Mouse (Mus musculus) retina, adult 2 months (tissue): ENCODE measurements around the gene Trim3.

Experiments
- DNase-seq: peaks from one replicate; pipeline ENCODE4 v3.0.0-alpha.2; 2012; ENCODE audit warnings: low read depth, low spot score

Gene Trim3

DNA sequence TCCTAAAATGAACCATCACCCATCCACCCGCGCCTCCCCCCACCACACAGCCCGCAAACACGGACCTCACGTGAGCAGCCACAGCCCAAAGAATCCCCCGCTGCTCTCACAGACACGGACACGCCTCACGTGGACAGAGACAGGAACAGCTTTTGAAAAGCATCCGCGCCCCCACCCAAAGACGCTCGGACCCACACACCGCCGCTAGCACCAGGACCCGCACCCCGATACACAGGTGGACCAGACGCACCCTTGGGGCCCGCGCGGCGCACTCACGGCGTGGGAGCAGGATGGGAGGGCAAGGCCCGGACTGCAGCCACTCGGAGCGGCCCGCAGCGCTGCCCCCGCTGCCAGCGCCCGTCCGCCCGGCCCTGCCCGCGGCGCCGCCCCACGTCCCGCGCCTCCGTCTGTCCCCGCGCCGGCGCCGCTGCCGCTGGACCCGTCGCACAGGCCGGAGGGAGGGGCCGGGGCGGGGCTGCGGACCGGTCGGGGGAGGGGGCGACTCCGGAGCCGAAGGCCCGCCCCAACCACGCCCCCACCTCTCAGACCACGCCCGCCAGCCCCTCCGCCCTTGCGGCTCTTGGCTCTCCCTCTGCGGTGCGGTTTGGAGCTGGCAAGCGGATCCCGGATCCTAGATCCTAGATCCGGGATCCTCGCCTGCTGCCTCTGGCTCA, at the start of gene Trim3:
Gene Trim3, minus strand, starts transcription at position 445 of the 674 bp plus-strand sequence.
- peak; percentile 77 for DNase-seq

DNA sequence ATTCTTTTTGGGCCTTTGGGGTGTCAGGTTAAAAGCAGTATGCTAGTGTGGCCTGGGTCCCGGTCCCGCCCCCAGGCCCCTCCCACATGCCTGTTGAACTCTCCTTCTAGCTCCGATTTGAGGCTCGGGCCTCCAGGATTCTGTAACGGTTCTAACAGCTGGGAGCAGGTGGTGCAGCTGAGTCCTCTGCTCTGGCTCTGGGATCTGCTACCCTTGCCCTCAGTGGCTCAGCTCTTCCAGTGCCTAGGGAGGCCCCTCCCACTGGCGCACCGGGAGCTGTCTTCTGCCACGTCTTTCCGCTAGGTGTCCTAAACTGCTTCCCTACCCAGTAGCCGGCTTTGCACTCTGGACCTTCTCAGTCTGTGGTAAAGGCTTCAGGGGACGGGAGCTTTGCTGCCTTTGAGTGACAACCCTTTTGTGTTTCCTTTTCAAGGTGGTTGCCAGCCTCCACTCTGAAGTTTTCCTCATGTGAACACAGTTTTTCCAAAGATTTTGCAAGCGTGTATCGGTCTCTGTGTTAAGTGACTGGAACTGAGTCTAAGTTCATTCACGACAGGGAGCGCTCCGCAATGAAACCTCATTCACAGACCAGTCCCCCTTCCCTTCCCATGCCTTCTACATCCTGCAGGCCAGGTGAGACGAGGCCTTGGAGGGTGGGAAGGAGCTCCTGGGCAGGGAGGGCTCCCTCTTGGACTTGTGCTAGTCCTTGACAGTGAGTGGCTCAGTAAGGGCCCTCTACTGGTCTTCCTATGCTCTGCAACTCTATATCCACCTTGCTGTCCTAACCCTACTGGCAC, 17.5 kb upstream of the Trim3 start, which contains the start of gene Dnhd1:
Gene Dnhd1, plus strand, starts transcription at position 189 of the 797 bp plus-strand sequence.
- DNase-seq = no peak

DNA sequence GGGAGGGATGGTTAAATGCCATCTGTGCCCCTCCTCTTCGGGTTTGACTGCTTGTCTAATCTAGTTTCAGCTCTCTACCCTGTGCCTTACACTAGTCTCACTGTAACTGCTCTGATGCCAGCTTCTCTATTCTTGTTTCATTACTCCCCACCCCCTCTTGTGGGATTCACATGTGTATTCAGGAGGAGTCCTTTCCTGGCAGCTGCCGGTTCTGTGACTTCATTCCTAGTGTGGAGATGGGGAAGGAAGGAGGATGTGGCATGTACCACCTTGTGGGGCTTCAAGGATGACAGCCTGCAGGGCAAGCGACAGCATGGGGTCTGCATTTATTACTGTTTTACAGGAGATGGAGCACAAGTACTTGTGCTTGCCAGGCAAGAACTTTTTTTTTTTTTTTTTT, 8.6 kb upstream of the Trim3 start:
- no peak for DNase-seq

- no peak for DNase-seq
Observed at GRCm38 (mm10) chr7:105640894-105641255, 7.5 kb upstream of the Trim3 start.

- DNase-seq = peak; percentile 98
Observed at GRCm38 (mm10) chr7:105640233-105640893, 7.0 kb upstream of the Trim3 start, which contains the start of the genes Arfip2 and Gm45799. TSS of gene Arfip2 (minus strand) at chr7:105640416. TSS of gene Gm45799 (plus strand) at chr7:105640552.

DNA sequence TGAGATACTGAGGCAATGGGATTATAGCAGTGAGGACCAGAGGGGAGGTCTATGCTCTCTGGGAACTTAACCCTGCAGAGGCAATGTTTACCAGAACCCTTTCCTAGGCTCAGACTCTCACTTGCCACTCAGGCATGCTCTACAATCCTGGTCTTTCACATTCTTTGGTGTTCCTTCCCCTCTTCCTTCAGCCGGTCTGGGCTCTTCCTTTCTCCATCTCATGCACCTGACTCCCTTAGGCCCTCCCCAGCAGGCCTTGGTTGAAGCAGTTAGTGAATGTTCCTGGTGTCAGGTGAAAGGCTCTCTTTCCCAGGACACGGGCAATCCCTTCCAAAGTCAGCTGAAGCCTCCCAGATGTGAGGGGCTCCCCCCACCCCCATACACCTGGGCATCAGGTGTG, 6.4 kb upstream of the Trim3 start, which contains the start of gene Timm10b:
Gene Timm10b, plus strand, starts transcription at position 301 of the 400 bp plus-strand sequence.
- DNase-seq = no peak

GRCm38 (mm10) chr7:105639304-105639703, 5.9 kb upstream of the Trim3 start:
- no peak for DNase-seq

GRCm38 (mm10) chr7:105638776-105639175, 5.4 kb upstream of the Trim3 start:
- no peak for DNase-seq

DNA sequence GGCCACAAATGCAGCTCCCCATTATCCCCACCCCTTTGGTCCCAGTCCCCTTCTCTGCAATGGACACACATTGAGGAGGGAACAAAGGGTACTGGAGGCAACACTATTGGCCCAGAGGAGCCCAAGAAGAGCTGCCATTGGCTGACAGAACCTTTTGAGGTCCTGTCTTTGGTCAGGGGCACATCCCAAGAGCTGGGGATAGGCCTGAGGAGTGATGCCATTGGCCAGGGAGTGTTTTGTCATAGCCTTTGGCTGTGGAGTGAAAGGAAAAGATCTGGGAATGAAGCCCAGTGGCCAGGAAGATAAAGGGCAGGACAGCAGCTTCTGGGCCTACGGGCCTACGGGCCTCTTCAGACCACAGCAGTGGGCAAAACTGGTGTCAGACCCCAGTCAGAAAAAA, 2.4 kb upstream of the Trim3 start:
- DNase-seq = no peak

- DNase-seq = no peak
Observed at GRCm38 (mm10) chr7:105634272-105634920, 1.0 kb upstream of the Trim3 start.

- no peak for DNase-seq
Observed at GRCm38 (mm10) chr7:105633801-105634135, 397 bp upstream of the Trim3 start.

GRCm38 (mm10) chr7:105632551-105632972, 809 bp downstream of the Trim3 start:
- no peak for DNase-seq

GRCm38 (mm10) chr7:105628633-105629032, 4.7 kb downstream of the Trim3 start:
- DNase-seq = no peak

DNA sequence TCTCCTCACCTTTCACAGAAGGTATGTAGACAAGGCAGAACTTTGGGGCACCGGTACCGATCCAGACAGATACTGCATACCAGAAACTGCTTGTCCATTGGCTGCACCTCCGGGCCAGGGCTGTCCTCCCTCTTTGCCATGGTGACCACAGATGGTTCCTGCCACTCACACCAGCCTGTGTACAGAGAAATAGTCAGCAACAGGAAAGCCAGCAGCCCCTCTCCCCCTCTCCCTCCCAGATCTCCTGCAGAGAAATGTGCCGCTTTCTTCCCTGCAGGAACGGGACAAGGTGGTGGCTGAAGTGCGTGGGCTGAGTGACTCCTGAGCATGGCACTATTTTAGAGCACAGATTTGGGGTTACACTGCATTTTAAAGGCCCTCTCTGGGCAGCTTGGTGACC, 8.0 kb downstream of the Trim3 start:
- no peak for DNase-seq

DNA sequence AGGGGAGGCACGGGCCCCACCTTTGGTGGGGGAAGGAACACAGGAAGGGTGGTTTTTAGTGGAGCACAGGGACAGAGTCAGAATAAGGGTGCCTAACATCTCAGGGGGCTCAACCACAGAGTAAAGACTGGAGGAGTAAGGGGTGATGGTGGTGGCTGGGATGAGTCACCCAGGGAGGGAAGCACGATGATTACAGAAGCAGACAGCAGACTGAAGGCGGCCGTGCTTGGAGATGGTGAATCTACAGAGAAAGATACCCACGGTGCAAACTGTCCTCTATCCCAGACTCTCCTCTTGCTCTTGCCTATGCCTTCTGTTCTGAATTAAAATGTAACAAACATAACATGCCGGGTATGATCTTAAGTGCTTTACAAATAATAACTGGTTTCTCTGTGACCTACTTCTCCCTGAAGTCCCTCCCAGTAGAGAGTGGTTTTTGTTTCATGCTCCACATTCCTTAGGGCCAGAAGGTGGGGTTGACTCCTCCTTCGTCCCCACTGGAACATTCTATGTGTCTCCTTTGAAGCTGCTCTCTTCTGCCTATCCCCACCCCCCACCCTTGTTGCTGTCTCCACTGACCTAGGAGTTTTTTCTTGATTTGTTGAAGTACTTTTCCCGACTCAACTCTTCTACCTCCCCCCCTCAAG, 11.6 kb downstream of the Trim3 start:
- no peak for DNase-seq

DNA sequence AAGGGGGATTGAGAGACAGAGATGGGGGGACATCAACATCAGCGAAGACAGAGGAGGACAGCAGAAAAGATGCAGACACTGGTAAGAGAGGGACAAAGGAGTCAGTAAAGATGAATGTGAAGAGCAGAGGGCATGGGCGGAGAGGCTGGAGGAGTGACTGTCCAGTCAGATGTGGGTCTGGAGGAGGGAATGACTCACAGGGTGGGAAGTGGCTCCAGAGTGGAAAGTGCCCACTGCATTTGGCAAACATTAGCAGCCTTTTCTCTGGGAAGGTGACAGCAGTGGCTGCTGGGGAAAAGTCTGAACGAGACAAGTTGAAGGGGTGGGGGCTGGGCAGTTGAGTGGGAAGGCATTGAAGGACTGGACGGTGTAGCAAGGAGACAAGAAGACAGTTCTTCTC, 12.3 kb downstream of the Trim3 start:
- no peak for DNase-seq

DNA sequence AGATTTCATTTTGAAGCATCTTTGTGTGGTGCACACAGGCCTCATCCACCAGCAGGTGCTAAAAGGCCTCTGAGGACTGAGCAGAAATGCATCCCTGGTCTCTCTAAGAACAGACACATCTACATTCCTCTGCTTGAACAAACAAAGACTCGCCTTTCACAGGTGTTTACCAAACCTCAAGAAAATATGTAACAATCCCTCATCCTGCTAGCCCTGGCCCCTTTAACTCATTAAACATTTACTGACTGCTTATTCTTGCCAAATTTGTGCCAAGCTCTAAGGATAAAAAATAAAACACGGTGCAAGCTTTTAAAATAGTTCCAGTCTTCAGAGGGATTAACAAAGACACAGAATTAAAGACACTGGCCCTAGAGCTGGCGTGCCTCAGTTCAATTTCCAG, 13.7 kb downstream of the Trim3 start:
- no peak for DNase-seq

DNA sequence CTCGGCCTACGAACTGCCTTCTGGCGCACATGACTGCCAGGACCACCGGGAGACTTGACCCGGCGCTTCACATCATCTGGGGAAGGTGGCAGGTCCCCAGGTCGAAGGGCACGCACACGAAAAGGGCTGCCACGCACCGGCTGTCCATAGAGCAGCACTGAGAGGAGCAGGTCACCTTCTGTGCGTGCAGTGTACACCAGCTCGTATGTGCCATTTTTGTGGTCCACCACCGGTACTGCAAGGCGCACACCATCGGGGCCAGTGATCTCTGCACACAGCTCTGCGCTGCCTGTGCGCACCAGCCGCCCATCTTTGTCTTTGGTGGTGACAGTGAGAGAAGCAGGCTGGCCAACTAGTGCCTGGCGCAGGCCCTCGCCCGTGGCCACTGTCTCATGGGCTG, 15.6 kb downstream of the Trim3 start:
- no peak for DNase-seq

- DNase-seq = no peak
Observed at GRCm38 (mm10) chr7:105616561-105616960, 16.8 kb downstream of the Trim3 start.

DNA sequence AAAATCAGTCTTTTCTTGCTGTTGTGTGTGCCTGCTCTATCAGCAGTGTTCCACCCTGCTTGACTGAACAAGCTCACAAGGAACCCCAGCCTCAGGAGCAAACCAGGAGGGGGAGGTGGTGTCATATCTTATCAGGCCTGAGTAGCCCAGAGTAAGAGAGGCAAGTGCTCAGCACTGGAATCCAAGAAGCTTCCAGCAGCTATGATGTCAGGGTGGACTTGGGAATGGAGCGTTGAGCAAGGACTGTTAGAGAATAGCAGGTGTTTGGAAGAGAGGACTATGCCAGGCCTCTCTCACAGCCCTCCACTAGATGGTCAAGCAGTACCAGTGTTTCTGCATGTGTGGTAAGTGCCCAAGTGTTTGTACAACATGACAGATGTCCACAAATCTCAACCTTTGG, 17.7 kb downstream of the Trim3 start:
- no peak for DNase-seq

DNA sequence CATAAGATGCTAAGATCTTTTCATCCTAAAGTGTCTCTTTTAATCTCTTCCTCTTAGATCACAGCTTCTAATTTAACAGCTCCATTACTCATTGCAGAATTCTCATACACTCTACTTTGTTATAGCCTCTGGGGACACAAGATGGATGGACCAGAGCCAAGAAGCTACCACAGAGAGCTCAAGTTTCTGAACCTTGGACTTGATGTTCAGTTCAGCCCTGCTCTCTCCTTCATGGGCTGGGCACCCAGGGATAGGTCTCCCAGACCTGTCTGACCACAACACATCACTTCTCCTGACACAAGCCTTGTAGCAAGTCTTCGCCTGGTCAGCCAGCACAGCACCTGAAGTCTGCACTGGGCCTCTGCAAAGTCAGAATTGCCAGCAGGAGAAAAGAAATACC, 19.0 kb downstream of the Trim3 start:
- DNase-seq = no peak
